Mouse (Mus musculus): Measurements from ENCODE around the gene Arhgap8. TPM values are rescaled to one million over a fixed set of nuclear protein-coding genes. Genes with fewer than 3 reads are reported as not detected.
A peak's percentile ranks its signal among the peaks of the same experiment; 100 is the strongest.
"Not testable (repeated sequence)": the region's sequence is repeated elsewhere in the genome, so short reads cannot be mapped to it uniquely, and the experiment has no call there.

The Arhgap8 gene
- total RNA-seq, 2 experiments from 2014 or later: 1.4 TPM

GRCm38 (mm10) chr15:84732425-84732749, 12.5 kb downstream of the Arhgap8 start:
- no peak for DNase-seq

- no peak for DNase-seq
Observed at GRCm38 (mm10) chr15:84736346-84736993, 16.6 kb downstream of the Arhgap8 start.

GRCm38 (mm10) chr15:84736994-84737346, 17.1 kb downstream of the Arhgap8 start:
- no peak for DNase-seq

DNA sequence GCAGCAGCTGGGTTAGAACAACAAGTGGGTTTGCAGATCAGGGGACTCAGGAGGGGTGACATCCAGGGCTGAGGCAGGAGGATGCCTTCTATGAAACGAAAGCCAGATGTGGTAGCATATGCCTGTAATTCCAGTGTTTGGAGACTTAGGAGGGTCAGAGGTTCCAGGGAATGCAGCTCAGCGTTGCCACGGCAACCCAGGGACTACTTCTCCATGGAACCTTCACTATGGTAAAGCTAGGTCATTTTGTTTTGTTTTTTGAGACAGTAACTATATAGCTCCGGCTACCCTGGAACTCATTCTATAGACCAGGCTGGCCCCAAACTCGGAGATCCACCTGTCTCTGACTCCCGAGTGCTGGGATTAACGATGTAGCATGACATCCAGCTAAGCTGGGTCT, 18.4 kb downstream of the Arhgap8 start:
- no peak for DNase-seq

- DNase-seq: no peak
Observed at GRCm38 (mm10) chr15:84741573-84741972, 21.7 kb downstream of the Arhgap8 start.

DNA sequence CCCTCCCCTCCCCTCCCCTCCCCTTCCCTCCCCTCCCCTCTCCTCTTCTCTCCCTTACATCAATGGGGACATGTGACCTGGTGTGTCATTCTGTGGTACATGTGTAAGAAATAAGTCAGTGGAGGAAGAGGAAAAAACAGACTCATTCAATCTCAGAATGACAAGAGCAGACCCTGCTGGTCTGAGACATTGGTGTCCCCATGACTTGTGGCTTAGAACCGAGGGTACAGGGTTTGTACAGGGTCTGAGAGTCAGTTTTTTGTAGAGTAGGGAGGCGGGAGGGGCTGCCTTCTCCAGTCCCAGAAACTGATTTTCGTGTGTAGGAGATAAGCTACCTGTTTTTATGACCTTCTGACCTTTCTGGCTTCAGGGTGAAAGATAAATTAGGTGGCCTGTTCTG, 23.5 kb downstream of the Arhgap8 start:
- no peak for DNase-seq

DNA sequence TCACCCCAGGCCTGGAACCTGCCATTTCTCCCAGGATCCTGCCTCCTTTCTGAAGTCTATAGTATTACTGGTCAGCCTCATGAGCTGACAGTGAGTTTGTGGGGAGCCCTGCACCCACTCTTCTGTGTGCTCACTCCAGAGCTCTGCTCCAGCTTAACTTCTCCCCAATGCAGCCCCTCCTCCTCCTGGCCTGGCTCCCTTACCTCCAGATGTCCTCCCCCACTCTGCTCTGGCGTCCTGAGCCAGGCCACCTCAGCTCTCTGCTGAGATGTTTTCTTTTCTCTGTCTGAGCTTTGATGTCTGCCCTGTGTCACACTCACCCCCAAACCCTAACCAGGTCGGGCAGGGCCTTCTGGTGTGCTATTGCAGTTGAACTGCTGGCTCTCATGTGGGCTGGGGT, 24.5 kb downstream of the Arhgap8 start:
- no peak for DNase-seq

GRCm38 (mm10) chr15:84745831-84746230, 26.0 kb downstream of the Arhgap8 start:
- no peak for DNase-seq

DNA sequence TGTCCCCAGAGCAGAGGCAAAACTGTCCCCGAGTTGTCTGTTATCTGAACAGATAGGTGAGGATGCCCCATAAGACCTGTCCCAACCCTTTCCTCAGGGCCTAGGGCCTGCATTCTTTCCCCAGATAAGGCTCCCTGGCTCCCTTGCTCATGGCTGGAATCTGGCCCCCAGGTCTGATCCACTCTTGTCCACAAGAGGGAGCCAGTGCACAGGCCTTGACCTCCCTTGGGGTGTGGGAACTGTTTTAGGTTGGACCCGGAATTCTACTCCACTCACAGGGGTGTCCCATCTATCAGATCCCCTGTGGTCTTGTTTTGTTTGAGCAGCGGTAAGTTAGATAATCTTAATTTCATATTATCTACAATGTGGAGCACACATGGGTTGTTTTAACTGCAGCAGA, 35.1 kb downstream of the Arhgap8 start:
- DNase-seq: peak; percentile 67 to 90

DNA sequence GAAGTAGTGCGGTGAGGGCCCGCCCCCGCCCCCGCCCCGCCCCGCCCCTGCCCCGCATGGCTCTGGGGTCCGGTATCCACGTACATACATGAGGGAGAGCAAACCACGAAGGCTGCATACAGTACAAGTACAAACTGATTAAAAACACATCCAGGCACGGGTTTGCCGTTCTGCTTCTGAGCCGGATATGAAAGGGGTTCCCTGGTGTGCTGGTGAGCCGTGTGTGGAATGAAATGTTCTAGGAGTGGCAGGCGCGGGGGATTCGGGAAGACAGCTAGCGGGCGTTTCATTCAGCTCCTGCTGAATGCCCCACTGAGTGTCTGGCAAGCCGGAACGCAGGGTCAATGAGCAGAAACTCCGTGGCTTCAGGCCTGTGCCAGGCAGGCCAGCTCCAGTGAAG, 36.6 kb downstream of the Arhgap8 start:
- DNase-seq: no peak

DNA sequence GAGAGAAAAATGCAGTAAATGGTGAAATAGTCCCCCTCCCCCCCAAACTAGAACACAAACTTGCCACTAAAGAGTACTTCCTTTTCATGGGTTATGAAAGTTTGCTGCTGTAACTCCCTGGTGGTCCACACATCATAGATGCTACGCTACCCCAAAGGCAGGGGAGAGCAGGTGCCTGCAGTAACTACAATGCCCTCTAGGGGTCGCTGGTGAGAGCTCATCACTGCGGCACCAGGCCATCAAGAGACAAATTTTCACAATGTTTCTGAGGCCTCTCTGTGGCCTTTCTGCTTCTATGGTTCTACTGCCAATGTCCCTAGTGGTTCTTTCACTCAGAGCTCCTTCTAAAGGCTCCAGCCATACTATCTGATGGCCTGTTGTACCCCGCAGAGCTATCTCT, 38.6 kb downstream of the Arhgap8 start:
- peak in 1 of 2 experiments; percentile 38 for DNase-seq

DNA sequence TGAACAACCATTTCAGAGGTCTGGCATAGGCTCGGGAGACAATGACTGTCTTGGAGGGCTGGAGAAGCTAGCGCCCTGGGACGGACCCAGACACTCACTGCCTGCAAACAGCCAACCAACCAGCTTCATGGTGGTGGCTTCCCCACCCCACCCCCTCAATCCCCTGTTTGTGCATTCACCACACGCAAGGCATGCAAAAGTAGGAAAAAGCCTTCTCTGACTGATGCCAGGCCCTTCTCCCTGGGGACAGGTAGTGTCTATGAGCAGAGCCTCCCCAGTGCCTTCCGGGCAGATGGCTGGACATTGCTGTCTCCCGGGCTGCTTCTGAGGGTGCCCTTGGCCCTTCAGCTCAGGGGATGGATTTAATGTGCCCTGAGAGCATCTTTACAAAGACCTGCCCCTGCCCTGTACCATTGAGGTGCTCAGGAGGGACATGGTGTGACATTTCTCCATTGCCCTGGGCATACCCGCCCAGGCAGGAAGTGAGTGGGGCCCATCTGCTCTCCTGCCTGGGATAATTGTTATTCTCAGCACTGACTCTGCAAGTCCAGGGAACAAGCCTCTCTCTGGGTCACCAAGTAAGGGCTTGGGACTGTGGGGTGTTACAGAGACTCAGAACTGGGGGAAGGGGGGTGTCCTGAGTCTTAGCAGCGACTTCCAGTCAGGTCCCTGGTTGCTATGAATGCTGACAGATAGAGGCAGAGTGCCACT, 43.0 kb downstream of the Arhgap8 start:
- no peak for DNase-seq

- no peak for DNase-seq
Observed at GRCm38 (mm10) chr15:84763423-84763812, 43.6 kb downstream of the Arhgap8 start.

- DNase-seq: no peak
Observed at GRCm38 (mm10) chr15:84766621-84767020, 46.8 kb downstream of the Arhgap8 start.

- not testable (repeated sequence) for DNase-seq
Observed at GRCm38 (mm10) chr15:84768531-84768930, 48.7 kb downstream of the Arhgap8 start.

- peak; percentile 59 to 67 for DNase-seq
Observed at GRCm38 (mm10) chr15:84769641-84770341, 49.9 kb downstream of the Arhgap8 start.

- no peak for DNase-seq
Observed at GRCm38 (mm10) chr15:84772191-84773111, 52.6 kb downstream of the Arhgap8 start.

GRCm38 (mm10) chr15:84775421-84776174, 55.7 kb downstream of the Arhgap8 start:
- no peak for DNase-seq

DNA sequence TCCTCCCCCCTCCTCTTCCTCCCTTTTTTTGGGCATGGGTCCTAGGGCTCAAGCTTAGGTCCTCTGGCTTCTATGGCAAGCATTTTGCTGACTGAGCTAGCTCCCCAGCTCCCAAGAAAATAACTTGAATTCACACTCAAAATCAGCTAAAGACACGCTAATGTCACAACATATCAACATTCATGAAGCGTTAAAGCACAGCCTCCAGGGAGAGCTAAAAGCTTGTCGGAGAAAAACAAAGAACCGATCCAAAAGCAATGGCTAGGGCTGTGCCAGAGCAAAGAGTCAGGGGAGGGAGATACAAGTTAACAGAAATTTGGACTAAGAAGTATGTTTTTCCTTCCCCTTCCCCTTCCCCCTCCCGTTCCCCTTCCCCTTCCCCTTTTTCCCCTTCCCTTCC, 58.7 kb downstream of the Arhgap8 start:
- no peak for DNase-seq

- no peak for DNase-seq
Observed at GRCm38 (mm10) chr15:84784812-84785211, 65.0 kb downstream of the Arhgap8 start.

DNA sequence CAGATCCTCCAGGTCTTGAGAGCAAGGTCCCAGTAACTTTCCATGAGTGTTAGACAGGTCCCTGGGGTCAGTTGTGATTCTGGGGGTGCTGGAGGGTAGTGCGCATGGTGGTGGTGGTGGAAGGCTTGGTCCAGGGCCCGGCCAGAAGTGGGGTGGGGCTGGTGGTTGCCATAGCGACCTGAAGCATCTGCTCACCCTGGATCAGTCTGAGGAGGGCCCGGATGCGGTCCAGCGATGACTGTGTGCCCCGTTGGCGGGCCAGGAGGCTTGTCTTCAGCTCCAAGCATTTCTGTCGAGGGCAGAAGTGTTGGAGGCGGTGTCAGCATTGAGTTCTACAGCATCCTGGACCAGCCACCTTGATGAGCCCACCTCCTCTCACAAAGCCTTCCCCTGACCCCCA, 67.3 kb downstream of the Arhgap8 start:
- no peak for DNase-seq

- DNase-seq: no peak
Observed at GRCm38 (mm10) chr15:84793649-84794048, 73.8 kb downstream of the Arhgap8 start.

All from heart, adult 18-20 months (tissue).